Mouse (Mus musculus) ES-Bruce4 (cell line): ENCODE measurements at regions not wholly inside any gene's neighbourhood (a gene's known extent, or its start where the extent isn't known, plus 50 kb on each side); places are given as distances from the start of the nearest gene placed in this dataset.

Source experiments
- CTCF ChIP-seq: IDR thresholded peaks from one replicate; pipeline ENCODE4 v1.8.1; 2011; ENCODE audit warnings: low read depth, low read length
- EP300 ChIP-seq: IDR thresholded peaks from 2 replicates; pipeline ENCODE4 v1.6.1; 2011; ENCODE audit warnings: low read depth, low read length; ENCODE audit not compliant: insufficient read depth
- POLR2A ChIP-seq: IDR thresholded peaks from one replicate; pipeline ENCODE4 v1.8.1; 2011; ENCODE audit warnings: low read length; ENCODE audit not compliant: insufficient read depth

- TF ChIP-seq POLR2A (no peak), CTCF (no peak), EP300 (no peak)
Observed at GRCm38 (mm10) chr11:114281041-114281695, 214.3 kb upstream of the Sdk2 start.
